Mouse (Mus musculus) G1E (cell line): ENCODE results near the gene Mospd3.

ENCODE experiments used
- CTCF ChIP-seq: IDR thresholded peaks from 2 replicates; pipeline ENCODE4 v1.5.1; 2012; ENCODE audit warnings: low read depth, low read length, inconsistent platforms, mixed read lengths
- GATA1 ChIP-seq: IDR thresholded peaks from 2 replicates; pipeline ENCODE4 v1.6.1; 2012; ENCODE audit warnings: borderline replicate concordance, low read length, inconsistent platforms, mixed read lengths
- GATA2 ChIP-seq: IDR thresholded peaks from 2 replicates; pipeline ENCODE4 v1.6.1; 2012; ENCODE audit warnings: low read depth, low read length, inconsistent platforms, borderline replicate concordance
- POLR2AphosphoS5 ChIP-seq: IDR thresholded peaks from 2 replicates; pipeline ENCODE4 v1.6.1; 2012; ENCODE audit warnings: low read depth, low read length, inconsistent platforms; ENCODE audit not compliant: insufficient replicate concordance
- TAL1 ChIP-seq: conservative IDR thresholded peaks from 2 replicates; pipeline ENCODE4 v1.6.1; 2012; ENCODE audit warnings: low read depth, low read length, inconsistent platforms, mixed read lengths

DNA sequence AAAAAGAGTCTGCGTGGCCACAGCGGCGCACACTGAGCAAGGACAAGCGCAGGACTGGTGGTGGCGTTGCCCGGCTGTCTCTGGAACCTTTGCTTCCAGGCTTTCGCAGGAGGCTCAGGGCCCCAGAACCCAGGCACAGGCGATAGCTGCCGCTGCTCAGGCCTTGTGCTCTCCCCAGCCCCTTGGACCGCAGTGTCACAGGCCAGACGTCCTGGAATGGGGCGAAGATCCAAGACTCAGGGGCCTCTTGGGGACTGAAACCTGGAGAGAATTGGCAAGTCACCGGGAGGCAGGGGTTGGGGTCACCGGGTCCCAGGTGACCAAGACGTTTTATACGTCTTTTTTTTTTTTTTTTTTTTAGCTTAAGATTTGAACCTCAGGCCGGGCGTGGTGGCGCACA is 43.6 kb upstream of the Mospd3 start:
- no peak for TF ChIP-seq CTCF
- no peak for TF ChIP-seq TAL1
- TF ChIP-seq POLR2AphosphoS5, result no peak
- TF ChIP-seq GATA1, result no peak
- no peak for TF ChIP-seq GATA2
